Mouse (Mus musculus) heart, embryonic 11.5 days (tissue): ENCODE data around the gene Pbx4. TPM values are rescaled to one million over a fixed set of nuclear protein-coding genes. Genes with fewer than 3 reads are reported as not detected.

ENCODE experiments used
- ATAC-seq: fragments of 200-750 bp; cut with Nextera tagmentation; replicated peaks from 2 replicates; pipeline ENCODE4 v1.8.0; 2017; ENCODE audit warnings: moderate library complexity; ENCODE audit not compliant: insufficient number of reproducible peaks, low FRiP score, low TSS enrichment
- H3K27ac ChIP-seq: fragments of 300-500 bp; sonication (generic); 2 replicates; pipeline ENCODE4 v1.5.1; 2014; ENCODE audit warnings: mild to moderate bottlenecking, low read depth, low read length
- H3K27me3 ChIP-seq: fragments of 300-500 bp; sonication (generic); 2 replicates; pipeline ENCODE4 v1.6.1; 2014; ENCODE audit warnings: mild to moderate bottlenecking, low read length, mixed read lengths; ENCODE audit not compliant: control insufficient read depth, insufficient read depth
- H3K36me3 ChIP-seq: fragments of 300-500 bp; sonication (generic); 2 replicates; pipeline ENCODE4 v1.6.1; 2014; ENCODE audit warnings: mild to moderate bottlenecking, low read length, moderate library complexity, mixed read lengths; ENCODE audit not compliant: control insufficient read depth, insufficient read depth
- H3K4me1 ChIP-seq: fragments of 300-500 bp; sonication (generic); 2 replicates; pipeline ENCODE4 v1.6.1; 2014; ENCODE audit warnings: low read length; ENCODE audit not compliant: control insufficient read depth, insufficient read depth
- H3K4me2 ChIP-seq: fragments of 300-500 bp; sonication (generic); 2 replicates; pipeline ENCODE4 v1.6.1; 2014; ENCODE audit warnings: mild to moderate bottlenecking, moderate library complexity
- H3K4me3 ChIP-seq: fragments of 300-500 bp; sonication (generic); 2 replicates; pipeline ENCODE4 v1.5.1; 2014; ENCODE audit warnings: low read depth, low read length
- H3K9ac ChIP-seq: fragments of 300-500 bp; sonication (generic); 2 replicates; pipeline ENCODE4 v1.6.1; 2014; ENCODE audit warnings: mild to moderate bottlenecking, low read depth, low read length, moderate library complexity
- H3K9me3 ChIP-seq: fragments of 300-500 bp; sonication (generic); replicated peaks from 2 replicates; pipeline ENCODE4 v1.6.1; 2016; ENCODE audit warnings: low read length; ENCODE audit not compliant: control insufficient read depth
- WGBS: fragments of 180-500 bp; shearing (Covaris S2); extraction: QIAGEN DNeasy Blood & Tissue Kit; methylation state at CpG from one replicate; pipeline ENCODE4 v1.1.7; 2014; ENCODE audit not compliant: insufficient replicate concordance; 5-methylcytosine and 5-hydroxymethylcytosine counted together
- polyA plus RNA-seq: library from polyadenylated mRNA; unstranded; fragments of >200 nt; fragmentation: Nextera tagmentation; extraction: Ambion mirVana; gene quantifications from 2 replicates; pipeline ENCODE4 v1.2.1, GENCODE M21; 2014

The Pbx4 gene
- polyA plus RNA-seq, 1 experiment from 2014 or later = 4.0 TPM

- ATAC-seq = peak; percentile 61; the same call in 1 of the 2 replicates
- H3K4me2 ChIP-seq = peak overlapping the region; percentile 34
- peak overlapping the region; percentile 28; the same call in 1 of the 2 replicates for H3K9ac ChIP-seq
- WGBS = 30% methylated on average over 5 of the region's 5 CpGs
- H3K27me3 ChIP-seq = no peaks in the 10 kb centered on the region
- no peak overlapping the region for H3K4me3 ChIP-seq
- H3K27ac ChIP-seq = peak overlapping the region; percentile 89
- H3K4me1 ChIP-seq = peaks cover 32% of the 10 kb centered on the region
- H3K36me3 ChIP-seq = peaks cover 36% of the 10 kb centered on the region
- no peaks in the 10 kb centered on the region for H3K9me3 ChIP-seq
Observed at GRCm38 (mm10) chr8:69915748-69916147, 83.5 kb downstream of the Pbx4 start.

GRCm38 (mm10) chr8:69918506-69918905 lies 86.2 kb downstream of the Pbx4 start:
- H3K27me3 ChIP-seq = no peaks in the 10 kb centered on the region
- H3K9ac ChIP-seq = no peak overlapping the region
- no peaks in the 10 kb centered on the region for H3K9me3 ChIP-seq
- ATAC-seq = no peak
- no peak overlapping the region for H3K4me3 ChIP-seq
- no peak overlapping the region for H3K4me2 ChIP-seq
- H3K36me3 ChIP-seq = peaks cover 14% of the 10 kb centered on the region
- no peak overlapping the region for H3K27ac ChIP-seq
- H3K4me1 ChIP-seq = peaks cover 44% of the 10 kb centered on the region

- peaks cover 49% of the 10 kb centered on the region for H3K4me1 ChIP-seq
- WGBS = 75% methylated on average over 1 of the region's 1 CpGs
- no peaks in the 10 kb centered on the region for H3K9me3 ChIP-seq
Observed at GRCm38 (mm10) chr8:69919010-69919409, 86.7 kb downstream of the Pbx4 start.

GRCm38 (mm10) chr8:69919876-69920662 lies 87.8 kb downstream of the Pbx4 start:
- 0 out of 2 replicates have a peak, but pooled peaks have one; percentile 23 for ATAC-seq
- WGBS = 38% methylated on average over 11 of the region's 11 CpGs
- peak overlapping the region; percentile 72; the same call in 1 of the 2 replicates for H3K27ac ChIP-seq
- 0 out of 2 replicates have a peak overlapping the region, but pooled peaks have one; percentile 6 for H3K9ac ChIP-seq
- peaks cover 8% of the 10 kb centered on the region for H3K36me3 ChIP-seq
- H3K4me2 ChIP-seq = peak overlapping the region; percentile 22; the same call in 1 of the 2 replicates
- no peak overlapping the region for H3K4me3 ChIP-seq
- H3K4me1 ChIP-seq = peaks cover 45% of the 10 kb centered on the region
- no peaks in the 10 kb centered on the region for H3K9me3 ChIP-seq
- H3K27me3 ChIP-seq = no peaks in the 10 kb centered on the region

More at GRCm38 (mm10) chr8:69919010-69919409, 86.7 kb downstream of the Pbx4 start:
- Histone ChIP-seq H3K4me2 (no peak overlapping the region), H3K4me3 (no peak overlapping the region), H3K27me3 (no peaks in the 10 kb centered on the region), H3K36me3 (peaks cover 11% of the 10 kb centered on the region), H3K9ac (no peak overlapping the region), H3K27ac (peak overlapping the region; percentile 66; the same call in 1 of the 2 replicates)
- peak; percentile 27; the same call in 1 of the 2 replicates for ATAC-seq

- WGBS = 88% methylated on average over 2 of the region's 2 CpGs
- no peak overlapping the region for H3K4me2 ChIP-seq
Observed at GRCm38 (mm10) chr8:69921141-69921540, 88.8 kb downstream of the Pbx4 start.

More at GRCm38 (mm10) chr8:69921141-69921540, 88.8 kb downstream of the Pbx4 start:
- Histone ChIP-seq H3K27ac (no peak overlapping the region; the same call in 1 of the 2 replicates), H3K4me3 (no peak overlapping the region), H3K27me3 (no peaks in the 10 kb centered on the region), H3K36me3 (peaks cover 5% of the 10 kb centered on the region), H3K4me1 (peaks cover 40% of the 10 kb centered on the region), H3K9me3 (no peaks in the 10 kb centered on the region), H3K9ac (0 out of 2 replicates have a peak overlapping the region, but pooled peaks have one; percentile 39)
- ATAC-seq = no peak

Other genes starting within 250 kb of the Pbx4 start
- gene Zfp868, start 206.9 kb upstream of the Pbx4 start, polyA plus RNA-seq = 13.8 and 17.2 TPM in 2 replicates
- gene Zfp964, start 178.0 kb upstream of the Pbx4 start, polyA plus RNA-seq = 1.4 and 1.6 TPM in 2 replicates
- gene Zfp869, start 121.8 kb upstream of the Pbx4 start, polyA plus RNA-seq = 18.9 and 23.2 TPM in 2 replicates
- gene Zfp963, start 82.5 kb upstream of the Pbx4 start, polyA plus RNA-seq = 3.6 and 4.0 TPM in 2 replicates
- 1.8 TPM in 1 of 2 replicates, not detected in the other for gene Gm20422, start 57.6 kb upstream of the Pbx4 start, polyA plus RNA-seq
- 25.6 and 30.9 TPM in 2 replicates for gene Atp13a1, start 41.3 kb upstream of the Pbx4 start, polyA plus RNA-seq
- gene Zfp866, start 41.3 kb upstream of the Pbx4 start, polyA plus RNA-seq = 19.1 and 20.0 TPM in 2 replicates
- gene Gmip, start 23.8 kb upstream of the Pbx4 start, polyA plus RNA-seq = 5.2 and 7.8 TPM in 2 replicates
- 0.54 and 0.57 TPM in 2 replicates for gene Lpar2, start 10.1 kb upstream of the Pbx4 start, polyA plus RNA-seq
- 0.21 and 0.49 TPM in 2 replicates for gene Cilp2, start 55.2 kb downstream of the Pbx4 start, polyA plus RNA-seq
- gene Tssk6, start 69.7 kb downstream of the Pbx4 start, polyA plus RNA-seq = 1.6 and 1.8 TPM in 2 replicates
- 270 and 275 TPM in 2 replicates for gene Ndufa13, start 70.1 kb downstream of the Pbx4 start, polyA plus RNA-seq
- gene Yjefn3, start 70.2 kb downstream of the Pbx4 start, polyA plus RNA-seq = 5.5 and 7.0 TPM in 2 replicates
- gene Gatad2a, start 163.9 kb downstream of the Pbx4 start, polyA plus RNA-seq = 52.9 and 59.0 TPM in 2 replicates
- gene Mau2, start 210.2 kb downstream of the Pbx4 start, polyA plus RNA-seq = 35.5 and 38.1 TPM in 2 replicates
- 25.1 and 26.1 TPM in 2 replicates for gene Sugp1, start 210.3 kb downstream of the Pbx4 start, polyA plus RNA-seq
- gene Tm6sf2, start 240.4 kb downstream of the Pbx4 start, polyA plus RNA-seq = 1.6 and 2.1 TPM in 2 replicates